Mouse (Mus musculus) mature B cell (primary cell): ENCODE data around the gene Vegfa.
"Not testable (repeated sequence)": the region's sequence is repeated elsewhere in the genome, so short reads cannot be mapped to it uniquely, and the experiment has no call there.

Source experiments
- in situ Hi-C: fragments of 300-500 bp; cut with MboI; formaldehyde crosslinking; loops from 2 replicates; pipeline ENCODE4 v1.14.3; 2019

Gene Vegfa

DNA sequence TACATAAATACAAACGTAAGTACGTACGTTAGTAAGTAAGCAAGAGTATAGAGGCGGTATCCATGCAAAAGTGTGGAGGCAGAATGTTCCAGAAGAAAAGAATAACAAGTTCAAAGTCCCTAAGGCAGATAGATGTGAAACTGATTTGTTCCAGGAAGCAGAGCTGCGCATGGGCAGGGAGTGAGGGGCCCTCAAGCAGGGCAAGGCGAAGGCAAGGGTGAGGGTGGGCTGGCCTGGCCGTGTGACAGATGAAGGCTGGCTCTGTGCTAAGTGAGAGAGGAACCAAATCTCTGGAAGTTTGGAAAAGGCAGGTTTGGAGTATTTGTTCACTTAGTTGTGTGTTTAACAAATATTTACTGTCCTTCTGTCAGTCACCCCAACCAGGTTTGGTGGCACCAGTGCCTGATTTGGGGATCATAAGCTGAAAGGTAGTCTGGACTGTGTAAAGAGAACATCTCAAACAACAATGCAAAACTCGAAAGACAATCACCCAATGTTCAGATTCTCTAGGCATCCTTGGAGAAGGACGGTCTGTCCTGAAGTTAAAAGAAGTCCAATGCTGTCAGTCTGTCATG lies 32.7 kb downstream of the Vegfa start:
- in situ Hi-C loops = no loop called here

DNA sequence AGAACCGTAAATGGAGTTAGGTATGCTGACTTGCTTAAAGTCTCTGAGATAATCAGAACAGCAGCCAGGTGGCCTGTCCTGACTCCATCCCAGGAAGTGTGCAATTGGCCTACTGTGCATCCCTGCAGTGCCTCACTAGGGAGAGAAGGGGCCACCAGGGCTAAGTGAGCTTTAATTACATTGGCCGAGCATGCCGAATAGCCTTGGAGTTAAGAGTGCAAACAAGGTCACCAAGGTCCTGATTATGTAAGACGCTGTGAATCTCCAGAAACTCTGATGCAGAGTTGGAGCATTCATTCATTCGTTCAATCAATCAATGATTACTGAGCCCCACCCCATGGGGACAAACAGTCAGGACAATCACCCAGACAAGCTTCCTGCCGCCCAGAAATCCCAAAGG lies 33.8 kb downstream of the Vegfa start:
- in situ Hi-C loops = no loop called here

DNA sequence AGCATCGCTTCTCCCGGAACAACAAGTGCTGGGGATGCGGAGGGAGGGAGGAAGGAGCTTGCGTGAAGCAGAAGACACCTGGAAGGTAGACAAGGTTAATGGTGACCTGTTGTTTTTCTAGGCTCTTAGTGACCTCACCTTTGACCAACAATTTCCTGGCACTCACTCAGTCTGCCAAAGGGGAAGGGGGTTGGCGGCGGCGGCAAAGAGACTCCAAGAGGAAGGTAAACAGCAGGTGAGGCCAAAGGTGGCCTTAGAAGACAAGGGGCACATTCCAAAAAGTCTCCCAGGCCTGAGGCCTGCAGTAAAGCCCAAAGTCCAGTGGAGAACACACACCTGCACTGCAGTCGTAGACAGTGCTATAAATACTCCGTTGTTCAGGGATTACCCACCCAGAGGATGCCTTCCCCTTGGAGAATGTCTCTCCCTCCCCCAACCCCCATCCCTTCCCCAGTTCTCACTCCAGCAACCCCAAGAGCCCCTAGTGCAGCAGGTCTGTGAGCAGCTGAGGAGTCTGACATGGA lies 35.2 kb downstream of the Vegfa start:
- in situ Hi-C loops = no loop called here

GRCm38 (mm10) chr17:45994281-45994817 lies 37.8 kb downstream of the Vegfa start:
- in situ Hi-C loops = no loop called here

DNA sequence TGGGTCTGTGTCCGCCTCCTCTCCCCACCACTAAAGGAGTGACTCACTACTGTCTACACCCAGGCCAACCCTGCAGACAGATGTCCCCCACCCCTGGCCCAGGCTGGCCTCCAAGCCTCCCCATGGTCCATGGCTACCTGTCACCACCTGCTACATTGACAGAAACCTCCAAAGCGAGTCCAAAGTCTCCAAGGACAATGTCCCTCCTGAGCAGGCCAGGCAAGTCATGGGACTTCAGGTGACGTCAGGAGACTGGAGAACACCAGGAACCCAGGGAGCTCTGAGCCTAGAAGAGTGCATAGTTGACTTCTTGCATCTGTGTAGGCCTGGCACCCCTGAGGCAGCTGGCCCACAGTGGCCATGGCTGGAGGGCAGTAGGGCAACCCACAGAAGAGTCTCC lies 45.3 kb downstream of the Vegfa start:
- in situ Hi-C loops = no loop called here

- in situ Hi-C loops = no loop called here
These were observed 45.8 kb downstream of the Vegfa start for GRCm38 (mm10) chr17:45986374-45986773.

DNA sequence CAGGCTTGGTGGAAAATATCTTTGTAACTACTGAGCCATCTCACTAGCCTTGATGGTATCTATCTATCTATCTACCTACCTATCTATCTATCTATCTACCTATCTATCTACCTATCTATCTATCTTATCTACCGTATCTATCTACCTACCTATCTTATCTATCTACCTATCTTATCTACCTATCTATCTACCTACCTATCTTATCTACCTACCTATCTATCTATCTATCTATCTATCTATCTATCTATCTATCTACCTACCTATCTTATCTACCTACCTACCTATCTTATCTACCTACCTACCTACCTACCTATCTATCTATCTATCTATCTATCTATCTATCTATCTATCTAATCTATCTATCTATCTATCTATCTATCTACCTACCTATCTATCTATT lies 49.0 kb downstream of the Vegfa start:
- in situ Hi-C loops = not testable (repeated sequence)

GRCm38 (mm10) chr17:45981841-45982240 lies 50.3 kb downstream of the Vegfa start:
- in situ Hi-C loops = no loop called here

DNA sequence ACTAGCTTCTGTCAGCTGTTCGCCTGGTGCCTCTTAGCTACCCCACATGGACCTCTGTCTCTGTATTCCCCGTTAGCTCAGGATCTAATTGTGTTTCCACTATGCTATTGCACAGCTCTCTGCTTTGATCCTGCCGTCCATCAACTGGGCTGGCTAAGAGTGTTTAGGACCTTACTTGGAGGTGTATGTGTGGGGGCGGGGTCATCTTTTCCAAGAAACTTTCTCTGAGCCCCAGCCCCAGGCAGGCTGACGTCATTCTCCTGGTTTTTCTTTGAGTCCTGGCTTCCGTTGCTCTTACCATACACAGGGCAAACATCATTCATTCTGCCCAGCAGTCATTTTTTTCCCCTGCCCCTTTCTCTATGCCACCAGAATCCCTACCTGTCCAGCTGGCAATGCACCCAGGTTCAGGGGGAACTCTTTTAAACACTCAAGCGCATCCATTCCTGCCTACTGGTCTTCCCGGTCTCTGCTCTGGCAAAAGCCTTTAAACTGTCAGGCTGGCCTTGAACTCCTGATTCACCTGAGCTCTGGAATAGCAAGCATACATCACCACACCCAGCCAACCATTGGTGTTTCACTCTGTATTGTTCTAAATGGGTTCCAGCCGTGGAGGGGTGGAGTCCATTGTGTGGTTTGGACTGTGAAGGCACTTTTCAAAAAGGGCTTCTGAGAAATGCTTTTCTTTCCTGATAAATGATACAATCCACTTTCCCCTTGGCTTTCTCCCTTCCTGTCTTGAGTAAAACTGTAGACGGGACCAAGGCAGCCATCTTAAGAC lies 53.0 kb downstream of the Vegfa start:
- in situ Hi-C loops = no loop called here

DNA sequence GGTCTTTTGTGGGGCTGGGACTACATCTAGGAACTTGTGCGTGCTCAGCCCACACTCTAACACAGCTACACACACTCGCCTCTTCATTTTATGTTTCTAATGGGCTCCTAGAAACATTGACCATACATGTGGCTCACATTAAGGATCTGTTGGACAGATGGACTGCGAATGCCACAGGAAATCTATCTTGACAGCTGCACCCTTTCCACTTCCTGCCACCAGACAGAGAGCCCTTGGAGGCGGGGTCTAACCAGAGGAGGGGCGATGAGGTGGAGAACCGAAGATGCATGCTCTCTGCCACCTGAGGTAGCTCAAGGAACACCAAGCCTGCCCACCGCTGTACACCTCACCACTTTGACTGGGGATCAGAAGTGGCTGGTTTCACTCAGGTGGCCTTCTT lies 57.7 kb downstream of the Vegfa start:
- in situ Hi-C loops = no loop called here

GRCm38 (mm10) chr17:45973214-45973613 lies 59.0 kb downstream of the Vegfa start:
- in situ Hi-C loops = no loop called here

DNA sequence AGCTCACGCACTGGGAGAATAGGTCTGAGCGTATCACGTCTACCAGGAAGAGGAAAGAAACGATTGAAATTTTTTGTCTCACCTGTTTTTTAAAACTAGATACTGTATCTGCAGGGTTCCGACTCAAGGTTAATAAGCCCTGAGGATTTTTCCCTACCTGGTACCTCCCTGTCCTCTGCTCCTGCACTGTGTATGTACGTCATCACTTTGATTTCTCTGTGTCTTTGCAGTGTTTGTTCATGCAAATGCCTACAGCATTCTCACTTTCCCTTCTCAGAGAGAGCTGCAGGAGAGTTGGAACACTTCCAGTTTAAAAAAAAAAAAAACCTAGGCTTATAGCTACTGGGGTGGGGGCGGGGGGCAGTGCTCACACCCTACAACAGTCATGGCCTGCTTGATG lies 59.8 kb downstream of the Vegfa start:
- in situ Hi-C loops = no loop called here

DNA sequence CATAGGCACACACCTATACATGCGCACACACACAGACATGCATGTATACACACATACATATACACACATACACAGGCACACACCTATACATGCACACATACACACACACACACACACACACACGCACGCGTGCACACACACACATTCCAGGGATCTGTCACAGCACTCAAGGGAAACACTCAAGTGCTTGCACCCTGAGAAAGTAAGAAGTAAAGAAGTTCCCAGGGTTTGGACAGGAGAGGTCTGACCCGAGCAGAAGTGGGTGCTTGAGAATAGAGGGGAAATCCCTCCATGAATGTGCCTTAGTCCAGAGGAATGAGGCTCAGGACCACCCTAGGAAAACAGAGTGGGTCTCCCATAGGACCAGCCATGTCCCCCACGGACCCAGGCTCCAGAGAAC lies 60.4 kb downstream of the Vegfa start:
- in situ Hi-C loops = no loop called here

DNA sequence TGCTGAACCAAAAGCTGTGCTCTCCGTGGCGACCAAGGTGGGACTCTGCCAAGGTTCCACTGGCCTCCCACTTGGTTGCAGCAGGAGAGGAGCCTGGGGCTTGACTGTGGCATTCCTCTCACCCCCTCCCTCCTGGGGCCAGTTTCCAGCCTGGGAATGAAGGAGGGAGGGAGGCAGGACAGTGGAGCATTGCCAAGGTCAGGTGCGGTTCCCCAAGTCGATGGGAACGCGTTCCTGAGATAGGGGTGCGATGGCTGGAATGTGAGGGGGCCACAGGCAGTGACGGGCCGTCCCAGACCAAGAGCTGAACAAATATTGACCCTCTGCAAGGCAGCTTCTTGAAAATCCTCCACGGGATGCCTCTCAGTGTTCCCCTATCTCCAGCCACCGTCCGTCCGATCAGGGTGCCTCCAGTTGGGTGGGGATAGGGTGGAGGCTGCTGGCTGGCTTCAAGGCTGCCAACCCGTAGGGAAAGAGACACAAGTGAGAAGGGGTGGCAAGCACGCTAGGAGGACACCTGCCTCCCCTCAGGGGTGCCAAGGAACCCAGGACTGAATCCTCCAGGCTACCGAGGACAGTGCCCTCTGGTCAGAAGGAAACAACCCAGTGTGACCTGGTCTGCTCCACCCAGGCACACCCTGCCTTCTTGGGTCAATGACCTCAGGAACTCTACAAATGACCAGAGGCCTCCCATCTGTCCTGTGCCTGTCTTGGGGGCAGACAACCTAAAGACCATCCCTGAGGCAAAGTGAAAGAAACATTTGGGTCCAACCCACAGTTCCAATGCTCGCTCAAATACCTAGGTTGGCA lies 61.2 kb downstream of the Vegfa start:
- in situ Hi-C loops = no loop called here

DNA sequence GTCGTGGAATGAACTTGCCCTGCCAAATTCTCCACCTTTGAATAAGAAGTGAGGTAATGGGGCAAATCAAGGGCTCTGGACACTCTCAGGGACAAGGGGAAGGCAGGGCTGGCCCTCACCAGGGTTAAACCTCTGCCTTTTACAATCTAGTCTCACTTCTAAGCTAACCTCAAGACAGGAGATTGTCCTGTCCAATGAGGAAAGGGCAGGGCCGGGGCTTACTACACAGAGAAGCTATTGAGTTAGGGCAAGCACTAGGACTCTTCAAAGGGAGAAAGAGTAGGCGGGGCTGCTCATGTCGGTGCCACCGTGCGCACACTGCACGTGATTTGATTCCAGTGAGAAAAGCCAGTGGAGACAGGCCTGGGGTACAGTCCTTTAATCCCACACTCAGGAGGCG lies 62.6 kb downstream of the Vegfa start:
- in situ Hi-C loops = no loop called here

DNA sequence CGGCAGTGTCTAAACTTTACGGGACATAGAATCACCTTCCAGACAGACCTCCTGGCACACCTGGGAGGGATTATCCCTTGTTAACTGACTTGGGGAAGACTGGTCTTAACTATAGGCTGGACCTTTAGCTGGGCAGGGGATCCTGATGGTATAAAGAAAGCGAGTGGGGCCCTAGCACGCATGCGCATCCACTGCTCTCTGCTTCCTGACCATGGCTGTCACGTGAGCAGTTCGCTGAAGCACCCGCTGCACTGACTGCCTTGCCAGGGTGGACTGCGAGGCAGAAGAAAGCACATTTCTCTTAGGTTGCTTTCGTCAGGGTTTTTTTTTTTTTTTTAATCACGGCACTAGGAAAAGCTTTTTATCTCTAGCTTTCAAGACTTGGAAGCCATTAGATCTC lies 63.8 kb downstream of the Vegfa start:
- in situ Hi-C loops = no loop called here
